Mouse (Mus musculus) limb, embryonic 14.5 days (tissue): ENCODE data around the gene Fkbp9. TPM values are rescaled to one million over a fixed set of nuclear protein-coding genes. Genes with fewer than 3 reads are reported as not detected.

Source experiments
- ATAC-seq: fragments of 200-750 bp; cut with Nextera tagmentation; 2 replicates; pipeline ENCODE4 v1.8.0; 2017; ENCODE audit warnings: low read depth, moderate number of reproducible peaks, moderate TSS enrichment; ENCODE audit not compliant: low FRiP score
- DNase-seq: peaks from one replicate; pipeline ENCODE4 v3.0.0-alpha.2; 2015; ENCODE audit warnings: low spot score
- H3K27ac ChIP-seq: fragments of 300-500 bp; sonication (generic); replicated peaks from 2 replicates; pipeline ENCODE4 v1.5.1; 2014; ENCODE audit warnings: low read depth, mild to moderate bottlenecking, low read length, moderate library complexity, mixed read lengths
- H3K27me3 ChIP-seq: fragments of 300-500 bp; sonication (generic); 2 replicates; pipeline ENCODE4 v1.6.1; 2014; ENCODE audit warnings: low read length, mixed read lengths; ENCODE audit not compliant: control insufficient read depth, insufficient read depth
- H3K36me3 ChIP-seq: fragments of 300-500 bp; sonication (generic); 2 replicates; pipeline ENCODE4 v1.6.1; 2014; ENCODE audit warnings: mild to moderate bottlenecking, low read length, moderate library complexity, mixed read lengths; ENCODE audit not compliant: control insufficient read depth, insufficient read depth
- H3K4me1 ChIP-seq: fragments of 300-500 bp; sonication (generic); 2 replicates; pipeline ENCODE4 v1.6.1; 2014; ENCODE audit warnings: antibody characterized with exemption, low read length, mixed read lengths; ENCODE audit not compliant: control insufficient read depth, insufficient read depth
- H3K4me2 ChIP-seq: fragments of 300-500 bp; sonication (generic); replicated peaks from 2 replicates; pipeline ENCODE4 v1.6.1; 2014; ENCODE audit warnings: low read depth, mild to moderate bottlenecking, low read length, moderate library complexity; ENCODE audit not compliant: severe bottlenecking
- H3K4me3 ChIP-seq: fragments of 300-500 bp; sonication (generic); replicated peaks from 2 replicates; pipeline ENCODE4 v1.5.1; 2014; ENCODE audit warnings: low read length
- H3K9ac ChIP-seq: fragments of 300-500 bp; sonication (generic); 2 replicates; pipeline ENCODE4 v1.6.1; 2014; ENCODE audit warnings: mild to moderate bottlenecking, low read depth, low read length, moderate library complexity; ENCODE audit not compliant: severe bottlenecking
- H3K9me3 ChIP-seq: fragments of 300-500 bp; sonication (generic); 2 replicates; pipeline ENCODE4 v1.6.1; 2016; ENCODE audit warnings: low read length; ENCODE audit not compliant: control insufficient read depth
- POLR2A ChIP-seq: fragments of 200-500 bp; IDR thresholded peaks from 2 replicates; pipeline ENCODE4 v1.8.0; 2012; ENCODE audit warnings: inconsistent platforms, mild to moderate bottlenecking, moderate library complexity, borderline replicate concordance; ENCODE audit not compliant: insufficient read depth, insufficient read length; ENCODE audit errors: extremely low read depth
- WGBS: fragments of 180-500 bp; shearing (Covaris S2); extraction: QIAGEN DNeasy Blood & Tissue Kit; methylation state at CpG from one replicate; pipeline ENCODE4 v1.1.7; 2014; 5-methylcytosine and 5-hydroxymethylcytosine counted together
- polyA plus RNA-seq, 2 experiments: library from polyadenylated mRNA; depleted of rRNA in 1 of 2; stranded (reverse) in 1 of 2; unstranded in 1 of 2; fragments of >200 nt; fragmentation: Nextera tagmentation in 1 of 2; extraction: Ambion mirVana in 1 of 2; gene quantifications; 2 replicates each; pipeline versions ENCODE4 v1.2.1 to v1.2.3; 2012 to 2014

The Fkbp9 gene
- polyA plus RNA-seq, 2 experiments: 219 to 239 TPM

DNA sequence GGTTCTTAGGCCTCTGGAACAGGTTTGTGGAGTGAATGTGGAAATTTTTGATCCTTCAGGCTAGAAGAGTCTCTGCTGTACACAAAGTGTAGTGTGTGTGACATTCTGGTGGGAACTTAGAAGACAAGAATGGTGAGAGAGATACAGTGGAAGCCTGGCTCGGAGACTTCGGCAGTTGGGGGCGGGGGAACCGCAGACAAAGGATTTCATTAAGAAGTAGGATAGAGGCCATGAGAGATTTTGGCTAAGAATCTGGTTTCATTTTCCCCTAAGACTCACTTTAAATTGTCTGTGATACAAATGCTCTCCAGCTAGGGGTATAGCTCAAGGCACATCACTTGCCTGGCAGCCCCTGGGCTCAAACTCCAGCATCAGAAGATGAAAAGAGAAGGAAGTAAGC is 26.8 kb upstream of the Fkbp9 start:
- Histone ChIP-seq H3K27me3 (no peaks in the 10 kb centered on the region), H3K9me3 (no peaks in the 10 kb centered on the region), H3K4me2 (no peak overlapping the region), H3K9ac (no peak overlapping the region), H3K36me3 (no peaks in the 10 kb centered on the region), H3K4me1 (no peaks in the 10 kb centered on the region), H3K4me3 (no peak overlapping the region), H3K27ac (no peak overlapping the region)
- DNase-seq (no peak), ATAC-seq (no peak)
- 87% methylated on average over 4 of the region's 4 CpGs for whole genome bisulfite sequencing
- TF ChIP-seq POLR2A: no peak

GRCm38 (mm10) chr6:56806195-56806594 is 25.7 kb upstream of the Fkbp9 start:
- TF ChIP-seq POLR2A: no peak
- ATAC-seq (no peak), DNase-seq (no peak)
- Histone ChIP-seq H3K9ac (no peak overlapping the region), H3K4me1 (no peaks in the 10 kb centered on the region), H3K36me3 (no peaks in the 10 kb centered on the region), H3K9me3 (no peaks in the 10 kb centered on the region), H3K27ac (no peak overlapping the region), H3K4me2 (no peak overlapping the region), H3K27me3 (no peaks in the 10 kb centered on the region), H3K4me3 (no peak overlapping the region)
- WGBS: 69% methylated on average over 2 of the region's 2 CpGs

- no peaks in the 10 kb centered on the region for H3K27me3 ChIP-seq
- WGBS: 14% methylated on average over 3 of the region's 3 CpGs
- TF ChIP-seq POLR2A: no peak
- ATAC-seq: peak; percentile 82
- no peak overlapping the region for H3K4me3 ChIP-seq
- H3K4me2 ChIP-seq: no peak overlapping the region
- DNase-seq: peak; percentile 47
- H3K9me3 ChIP-seq: no peaks in the 10 kb centered on the region
- H3K4me1 ChIP-seq: no peaks in the 10 kb centered on the region
- H3K9ac ChIP-seq: no peak overlapping the region
- H3K27ac ChIP-seq: no peak overlapping the region
- H3K36me3 ChIP-seq: no peaks in the 10 kb centered on the region
Measured at GRCm38 (mm10) chr6:56808656-56809055, 23.2 kb upstream of the Fkbp9 start.

GRCm38 (mm10) chr6:56813332-56813731 is 18.5 kb upstream of the Fkbp9 start:
- H3K9me3 ChIP-seq: no peaks in the 10 kb centered on the region

DNA sequence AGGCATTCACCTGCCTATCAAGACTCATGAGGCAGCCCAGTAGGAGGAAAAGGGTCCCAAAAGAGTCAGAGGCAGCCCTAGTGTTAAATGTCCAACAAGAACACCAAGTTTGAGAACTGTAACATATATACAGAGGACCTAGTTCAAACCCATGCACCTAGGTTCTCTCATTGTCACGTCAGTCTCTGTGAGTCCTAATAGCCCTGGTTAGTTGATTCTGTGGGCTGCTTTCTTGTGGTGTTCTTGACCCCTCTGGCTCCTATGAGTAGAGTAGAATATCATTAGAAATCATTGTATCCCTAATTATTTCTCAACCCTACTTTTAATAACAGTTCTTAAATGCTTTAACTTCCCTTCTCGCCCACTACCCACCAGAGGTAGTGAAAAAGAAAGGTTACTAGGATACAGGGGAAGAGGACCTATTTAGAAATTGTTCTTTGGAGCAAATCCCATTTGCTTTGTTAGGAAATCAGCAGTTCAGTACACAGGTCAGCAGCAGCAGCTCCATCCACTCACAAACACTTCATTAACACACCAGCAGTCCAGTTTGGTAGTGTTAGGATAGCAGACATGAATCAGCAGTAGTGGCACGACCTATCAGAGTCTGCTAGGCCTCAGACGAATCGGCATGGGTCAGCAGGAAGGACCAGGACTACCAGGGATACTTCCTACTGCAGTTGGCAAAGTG is 13.3 kb upstream of the Fkbp9 start:
- WGBS: 71% methylated on average over 5 of the region's 5 CpGs
- H3K4me2 ChIP-seq: no peak overlapping the region
- no peaks in the 10 kb centered on the region for H3K4me1 ChIP-seq
- TF ChIP-seq POLR2A: no peak
- H3K9ac ChIP-seq: no peak overlapping the region
- H3K27me3 ChIP-seq: no peaks in the 10 kb centered on the region
- DNase-seq (no peak), ATAC-seq (no peak)
- no peak overlapping the region for H3K4me3 ChIP-seq
- H3K36me3 ChIP-seq: no peaks in the 10 kb centered on the region
- no peaks in the 10 kb centered on the region for H3K9me3 ChIP-seq
- no peak overlapping the region for H3K27ac ChIP-seq

More at GRCm38 (mm10) chr6:56813332-56813731, 18.5 kb upstream of the Fkbp9 start:
- ATAC-seq (no peak), DNase-seq (no peak)
- no peak for TF ChIP-seq POLR2A
- Histone ChIP-seq H3K4me2 (no peak overlapping the region), H3K4me1 (no peaks in the 10 kb centered on the region), H3K36me3 (no peaks in the 10 kb centered on the region), H3K4me3 (no peak overlapping the region), H3K9ac (no peak overlapping the region), H3K27ac (no peak overlapping the region), H3K27me3 (no peaks in the 10 kb centered on the region)
- 73% methylated on average over 2 of the region's 2 CpGs for WGBS

DNA sequence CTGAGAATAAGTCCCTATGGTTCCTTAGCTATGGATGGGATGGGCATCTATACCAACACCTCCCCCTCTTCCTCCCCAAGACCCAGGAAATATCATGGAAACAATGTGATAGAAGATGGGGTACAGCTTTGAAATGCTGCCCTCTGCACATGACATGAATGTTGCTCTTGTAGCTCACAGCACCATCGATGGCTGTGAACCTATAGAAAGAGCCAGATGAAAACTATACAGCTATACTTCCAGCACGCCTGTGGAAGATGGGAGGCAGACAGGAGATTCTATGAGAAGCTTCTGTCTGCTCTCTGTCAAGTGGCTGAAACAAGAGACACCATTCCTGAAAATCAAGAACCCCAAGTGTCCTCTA is 12.8 kb upstream of the Fkbp9 start:
- WGBS: 89% methylated on average over 2 of the region's 2 CpGs
- H3K9ac ChIP-seq: no peak overlapping the region
- H3K36me3 ChIP-seq: no peaks in the 10 kb centered on the region
- no peak for DNase-seq
- no peak for ATAC-seq
- no peak for TF ChIP-seq POLR2A
- no peaks in the 10 kb centered on the region for H3K9me3 ChIP-seq
- H3K4me3 ChIP-seq: no peak overlapping the region
- no peak overlapping the region for H3K27ac ChIP-seq
- no peaks in the 10 kb centered on the region for H3K27me3 ChIP-seq
- H3K4me1 ChIP-seq: no peaks in the 10 kb centered on the region
- H3K4me2 ChIP-seq: no peak overlapping the region
